Mouse (Mus musculus) central nervous system, embryonic 11.5 days (tissue): Measurements from ENCODE around the gene Tas2r116. TPM values are rescaled to one million over a fixed set of nuclear protein-coding genes. Genes with fewer than 3 reads are reported as not detected.

Experiments
- polyA plus RNA-seq: library from polyadenylated mRNA; depleted of rRNA; stranded (reverse); fragments of >200 nt; gene quantifications from 2 replicates; pipeline ENCODE4 v1.2.3, GENCODE M21; 2012; rRNA removed

The Tas2r116 gene
- polyA plus RNA-seq = not detected in 2 replicates

DNA sequence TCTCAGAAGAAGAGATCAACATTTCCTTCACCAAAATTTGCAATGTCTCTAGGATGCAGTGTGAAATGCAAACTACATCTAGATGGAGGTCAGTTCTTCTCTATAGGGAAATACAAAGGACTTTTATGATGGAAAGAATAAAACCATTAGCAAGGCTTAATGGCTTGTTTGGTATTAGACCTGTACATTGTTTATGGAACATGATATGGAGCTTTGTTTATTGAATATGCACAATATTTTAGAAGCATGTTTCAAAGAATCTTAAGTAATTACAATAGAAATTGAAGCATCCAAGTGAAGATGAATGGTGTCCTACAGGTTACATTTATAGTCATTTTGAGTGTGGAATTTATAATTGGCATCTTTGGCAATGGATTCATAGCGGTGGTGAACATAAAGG is at the start of gene Tas2r116:
Gene Tas2r116, plus strand, starts transcription at position 301 of the 400 bp plus-strand sequence.

DNA sequence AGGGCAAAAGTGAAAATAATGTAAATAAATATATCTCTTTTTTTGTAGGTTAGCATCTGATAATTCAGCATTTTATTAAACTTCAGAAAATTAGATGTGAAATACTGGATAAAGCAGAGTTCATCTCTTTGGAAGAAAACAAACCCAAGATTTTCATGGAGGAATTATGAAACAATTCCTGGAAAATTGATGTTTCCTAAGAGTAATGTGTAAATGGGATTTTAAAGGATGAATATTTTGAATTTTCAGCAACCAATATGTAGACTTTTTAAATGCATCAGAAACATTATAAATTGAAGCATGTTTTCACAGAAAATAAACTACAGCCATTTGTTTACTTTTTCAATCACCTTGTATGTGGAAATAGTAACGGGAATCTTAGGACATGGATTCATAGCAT is 8.4 kb upstream of the Tas2r116 start, which contains the start of gene Tas2r123:
Gene Tas2r123, plus strand, starts transcription at position 301 of the 400 bp plus-strand sequence.

DNA sequence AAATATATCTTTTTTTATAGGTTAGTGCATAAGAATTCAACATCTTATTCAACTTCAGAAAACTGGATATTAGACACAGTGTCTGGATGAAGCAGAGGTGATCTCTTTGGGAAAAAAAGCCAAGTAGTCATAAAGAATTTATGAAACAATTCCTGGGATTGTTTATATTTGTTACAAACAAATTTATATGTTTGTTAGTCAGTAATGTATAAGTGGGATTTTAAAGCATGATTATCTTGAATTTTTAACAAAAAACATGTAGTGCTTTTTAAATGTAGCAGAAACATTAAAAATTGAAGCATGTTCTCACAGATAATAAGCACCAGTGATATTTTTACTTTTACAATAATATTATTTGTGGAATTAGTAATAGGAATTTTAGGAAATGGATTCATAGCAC is 12.5 kb downstream of the Tas2r116 start, which contains the start of gene Tas2r110:
Gene Tas2r110, plus strand, starts transcription at position 301 of the 400 bp plus-strand sequence.

GRCm38 (mm10) chr6:132892711-132893110 is 37.5 kb downstream of the Tas2r116 start, which contains the start of gene Tas2r113:
Gene Tas2r113, plus strand, starts transcription at chr6:132893011.

Other genes with a start within 250 kb of the Tas2r116 start
- not detected in 2 replicates for gene A630073D07Rik, start 203.9 kb upstream of the Tas2r116 start, polyA plus RNA-seq
- gene Tas2r120, start 198.5 kb upstream of the Tas2r116 start, polyA plus RNA-seq = not detected in 2 replicates
- not detected in 2 replicates for gene Tas2r121, start 154.4 kb upstream of the Tas2r116 start, polyA plus RNA-seq
- gene Tas2r122, start 143.5 kb upstream of the Tas2r116 start, polyA plus RNA-seq = not detected in 2 replicates
- not detected in 2 replicates for gene Tas2r115, start 117.4 kb upstream of the Tas2r116 start, polyA plus RNA-seq
- not detected in 2 replicates for gene Tas2r124, start 100.7 kb upstream of the Tas2r116 start, polyA plus RNA-seq
- not detected in 2 replicates for gene Tas2r102, start 93.3 kb upstream of the Tas2r116 start, polyA plus RNA-seq
- gene Tas2r136, start 77.3 kb upstream of the Tas2r116 start, polyA plus RNA-seq = not detected in 2 replicates
- gene Tas2r117, start 52.6 kb upstream of the Tas2r116 start, polyA plus RNA-seq = not detected in 2 replicates
- not detected in 2 replicates for gene Tas2r123, start 8.3 kb upstream of the Tas2r116 start, polyA plus RNA-seq
- gene Tas2r110, start 12.6 kb downstream of the Tas2r116 start, polyA plus RNA-seq = not detected in 2 replicates
- not detected in 2 replicates for gene Tas2r113, start 37.6 kb downstream of the Tas2r116 start, polyA plus RNA-seq
- not detected in 2 replicates for gene Tas2r125, start 54.2 kb downstream of the Tas2r116 start, polyA plus RNA-seq
- gene Tas2r129, start 95.7 kb downstream of the Tas2r116 start, polyA plus RNA-seq = not detected in 2 replicates
- gene Tas2r131, start 102.5 kb downstream of the Tas2r116 start, polyA plus RNA-seq = not detected in 2 replicates
- not detected in 2 replicates for gene Tas2r109, start 125.5 kb downstream of the Tas2r116 start, polyA plus RNA-seq
- gene Tas2r103, start 181.7 kb downstream of the Tas2r116 start, polyA plus RNA-seq = not detected in 2 replicates
- gene Tas2r140, start 200.4 kb downstream of the Tas2r116 start, polyA plus RNA-seq = not detected in 2 replicates
- 24.5 and 29.3 TPM in 2 replicates for gene Smim10l1, start 249.5 kb downstream of the Tas2r116 start, polyA plus RNA-seq